Mouse (Mus musculus): ENCODE data around the gene Bora. TPM values are rescaled to one million over a fixed set of nuclear protein-coding genes. Genes with fewer than 3 reads are reported as not detected.

The Bora gene
- polyA plus RNA-seq, 1 experiment from 2014 or later = 15.4 TPM

GRCm38 (mm10) chr14:99088947-99089346 is 42.9 kb downstream of the Bora start:
- no peaks in the 10 kb centered on the region for H3K27me3 ChIP-seq
- H3K27ac ChIP-seq (replicated peaks) = no peak overlapping the region
- H3K9ac ChIP-seq = no peak overlapping the region
- peaks cover 64% of the 10 kb centered on the region for H3K36me3 ChIP-seq
- 94% methylated on average over 7 of the region's 7 CpGs for WGBS
- H3K4me3 ChIP-seq = no peak overlapping the region
- H3K4me1 ChIP-seq (replicated peaks) = no peaks in the 10 kb centered on the region
- no peak for ATAC-seq (ENCODE audit: low FRiP score, low read depth)
- H3K4me2 ChIP-seq = no peak overlapping the region
- no peaks in the 10 kb centered on the region for H3K9me3 ChIP-seq

- WGBS = under 1% methylated on average over 72 of the region's 73 CpGs
- H3K36me3 ChIP-seq = peaks cover 31% of the 10 kb centered on the region
- peak; percentile 99 for ATAC-seq (ENCODE audit: low FRiP score, low read depth)
- peak within 1 kb of the TSS; percentile 80 for H3K4me2 ChIP-seq
- H3K4me1 ChIP-seq (replicated peaks) = peaks cover 14% of the 10 kb centered on the region
- H3K27ac ChIP-seq (replicated peaks) = peak within 1 kb of the TSS; percentile 90
- peak within 1 kb of the TSS; percentile 97 for H3K9ac ChIP-seq
- H3K9me3 ChIP-seq = no peaks in the 10 kb centered on the region
- H3K4me3 ChIP-seq = peak within 1 kb of the TSS; percentile 99
- H3K27me3 ChIP-seq = no peaks in the 10 kb centered on the region
These were observed 53.4 kb downstream of the Bora start, which contains the start of the genes Pibf1 and Dis3 for GRCm38 (mm10) chr14:99099267-99099966. Gene Pibf1, plus strand, starts transcription at chr14:99099424. Gene Dis3, minus strand, starts transcription at chr14:99099770.

- peaks cover 31% of the 10 kb centered on the region for H3K36me3 ChIP-seq
- no peak for ATAC-seq (ENCODE audit: low FRiP score, low read depth)
- H3K27me3 ChIP-seq = no peaks in the 10 kb centered on the region
- peak overlapping the region; percentile 99 for H3K4me3 ChIP-seq
- WGBS = 7% methylated on average over 20 of the region's 20 CpGs
- peak overlapping the region; percentile 52; the same call in 1 of the 2 replicates for H3K27ac ChIP-seq (replicated peaks)
- no peaks in the 10 kb centered on the region for H3K9me3 ChIP-seq
- peak overlapping the region; percentile 68 for H3K4me2 ChIP-seq
- peak overlapping the region; percentile 62 for H3K9ac ChIP-seq
- H3K4me1 ChIP-seq (replicated peaks) = peaks cover 14% of the 10 kb centered on the region
These were observed 54.1 kb downstream of the Bora start for GRCm38 (mm10) chr14:99099967-99100587.

- Histone ChIP-seq H3K27me3 (no peaks in the 10 kb centered on the region), H3K4me1 (replicated peaks) (peaks cover 14% of the 10 kb centered on the region), H3K36me3 (peaks cover 19% of the 10 kb centered on the region), H3K27ac (replicated peaks) (no peak overlapping the region), H3K9ac (no peak overlapping the region), H3K9me3 (no peaks in the 10 kb centered on the region), H3K4me3 (no peak overlapping the region), H3K4me2 (no peak overlapping the region)
- WGBS = 93% methylated on average over 4 of the region's 4 CpGs
- ATAC-seq (ENCODE audit: low FRiP score, low read depth) = no peak
These were observed 57.0 kb downstream of the Bora start for GRCm38 (mm10) chr14:99103050-99103449.

GRCm38 (mm10) chr14:99104542-99105123 is 58.6 kb downstream of the Bora start:
- H3K4me3 ChIP-seq = no peak overlapping the region
- WGBS = 88% methylated on average over 6 of the region's 6 CpGs
- peaks cover 30% of the 10 kb centered on the region for H3K36me3 ChIP-seq
- no peak overlapping the region for H3K4me2 ChIP-seq
- H3K27me3 ChIP-seq = no peaks in the 10 kb centered on the region
- H3K9me3 ChIP-seq = no peaks in the 10 kb centered on the region
- no peak for ATAC-seq (ENCODE audit: low FRiP score, low read depth)
- H3K27ac ChIP-seq (replicated peaks) = no peak overlapping the region
- no peak overlapping the region for H3K9ac ChIP-seq
- H3K4me1 ChIP-seq (replicated peaks) = peaks cover 5% of the 10 kb centered on the region; the same call in 1 of the 2 replicates

GRCm38 (mm10) chr14:99106671-99107070 is 60.6 kb downstream of the Bora start:
- Histone ChIP-seq H3K36me3 (peaks cover 36% of the 10 kb centered on the region), H3K4me1 (replicated peaks) (no peaks in the 10 kb centered on the region), H3K9ac (no peak overlapping the region), H3K9me3 (no peaks in the 10 kb centered on the region), H3K27ac (replicated peaks) (no peak overlapping the region), H3K4me2 (no peak overlapping the region), H3K4me3 (no peak overlapping the region), H3K27me3 (no peaks in the 10 kb centered on the region)
- WGBS = 90% methylated on average over 2 of the region's 2 CpGs
- ATAC-seq (ENCODE audit: low FRiP score, low read depth) = no peak

- Histone ChIP-seq H3K4me1 (replicated peaks) (no peaks in the 10 kb centered on the region), H3K27ac (replicated peaks) (no peak overlapping the region), H3K4me2 (no peak overlapping the region), H3K27me3 (no peaks in the 10 kb centered on the region), H3K9me3 (no peaks in the 10 kb centered on the region), H3K4me3 (no peak overlapping the region), H3K9ac (no peak overlapping the region), H3K36me3 (peaks cover 38% of the 10 kb centered on the region)
- 58% methylated on average over 2 of the region's 2 CpGs for WGBS
- no peak for ATAC-seq (ENCODE audit: low FRiP score, low read depth)
These were observed 61.7 kb downstream of the Bora start for GRCm38 (mm10) chr14:99107631-99108187.

- no peak overlapping the region for H3K27ac ChIP-seq (replicated peaks)
- H3K36me3 ChIP-seq = peaks cover 39% of the 10 kb centered on the region
- no peaks in the 10 kb centered on the region for H3K9me3 ChIP-seq
- ATAC-seq (ENCODE audit: low FRiP score, low read depth) = no peak
- H3K27me3 ChIP-seq = no peaks in the 10 kb centered on the region
- H3K4me1 ChIP-seq (replicated peaks) = no peaks in the 10 kb centered on the region
- no peak overlapping the region for H3K9ac ChIP-seq
- no peak overlapping the region for H3K4me3 ChIP-seq
- WGBS = 90% methylated on average over 6 of the region's 6 CpGs
- H3K4me2 ChIP-seq = no peak overlapping the region
These were observed 62.7 kb downstream of the Bora start for GRCm38 (mm10) chr14:99108762-99109161.

GRCm38 (mm10) chr14:99117576-99117975 is 71.6 kb downstream of the Bora start:
- no peak overlapping the region for H3K9ac ChIP-seq
- H3K4me3 ChIP-seq = no peak overlapping the region
- H3K4me2 ChIP-seq = no peak overlapping the region
- no peaks in the 10 kb centered on the region for H3K9me3 ChIP-seq
- no peak for ATAC-seq (ENCODE audit: low FRiP score, low read depth)
- peaks cover 28% of the 10 kb centered on the region for H3K36me3 ChIP-seq
- H3K27me3 ChIP-seq = no peaks in the 10 kb centered on the region
- H3K4me1 ChIP-seq (replicated peaks) = no peaks in the 10 kb centered on the region
- H3K27ac ChIP-seq (replicated peaks) = no peak overlapping the region
- 85% methylated on average over 4 of the region's 4 CpGs for WGBS

- Histone ChIP-seq H3K9ac (no peak overlapping the region), H3K9me3 (no peaks in the 10 kb centered on the region), H3K27ac (replicated peaks) (no peak overlapping the region), H3K4me2 (no peak overlapping the region), H3K27me3 (no peaks in the 10 kb centered on the region), H3K4me3 (no peak overlapping the region), H3K4me1 (replicated peaks) (no peaks in the 10 kb centered on the region), H3K36me3 (peaks cover 5% of the 10 kb centered on the region; the same call in 1 of the 2 replicates)
- WGBS = 90% methylated on average over 11 of the region's 11 CpGs
- no peak for ATAC-seq (ENCODE audit: low FRiP score, low read depth)
These were observed 75.7 kb downstream of the Bora start for GRCm38 (mm10) chr14:99121584-99122339.

- Histone ChIP-seq H3K9me3 (no peaks in the 10 kb centered on the region), H3K36me3 (no peaks in the 10 kb centered on the region), H3K4me2 (no peak overlapping the region), H3K27ac (replicated peaks) (no peak overlapping the region), H3K9ac (no peak overlapping the region), H3K4me3 (no peak overlapping the region), H3K27me3 (no peaks in the 10 kb centered on the region), H3K4me1 (replicated peaks) (no peaks in the 10 kb centered on the region)
- 88% methylated on average over 4 of the region's 4 CpGs for WGBS
- ATAC-seq (ENCODE audit: low FRiP score, low read depth) = no peak
These were observed 78.1 kb downstream of the Bora start for GRCm38 (mm10) chr14:99124076-99124475.
